Mouse (Mus musculus) liver, embryonic 12.5 days (tissue): ENCODE measurements at regions not wholly inside any gene's neighbourhood (a gene's known extent, or its start where the extent isn't known, plus 50 kb on each side); places are given as distances from the start of the nearest gene placed in this dataset.

Experiments used
- ATAC-seq: fragments of 200-750 bp; cut with Nextera tagmentation; 2 replicates; pipeline ENCODE4 v1.8.0; 2017; ENCODE audit warnings: moderate number of reproducible peaks, mild to moderate bottlenecking, moderate library complexity
- H3K27ac ChIP-seq: fragments of 300-500 bp; sonication (generic); 2 replicates; pipeline ENCODE4 v1.5.1; 2016; ENCODE audit warnings: mild to moderate bottlenecking
- H3K27me3 ChIP-seq: fragments of 300-500 bp; sonication (generic); replicated peaks from 2 replicates; pipeline ENCODE4 v1.6.1; 2016; ENCODE audit warnings: mild to moderate bottlenecking, moderate library complexity
- H3K36me3 ChIP-seq: fragments of 300-500 bp; sonication (generic); 2 replicates; pipeline ENCODE4 v1.6.1; 2016; ENCODE audit warnings: mild to moderate bottlenecking, moderate library complexity
- H3K4me1 ChIP-seq: fragments of 300-500 bp; sonication (generic); 2 replicates; pipeline ENCODE4 v1.6.1; 2016
- H3K4me2 ChIP-seq: fragments of 300-500 bp; sonication (generic); 2 replicates; pipeline ENCODE4 v1.6.1; 2016; ENCODE audit warnings: mild to moderate bottlenecking, moderate library complexity
- H3K4me3 ChIP-seq: fragments of 300-500 bp; sonication (generic); 2 replicates; pipeline ENCODE4 v1.5.1; 2016; ENCODE audit warnings: mild to moderate bottlenecking, moderate library complexity
- H3K9ac ChIP-seq: fragments of 300-500 bp; sonication (generic); 2 replicates; pipeline ENCODE4 v1.6.1; 2016; ENCODE audit warnings: mild to moderate bottlenecking, moderate library complexity
- H3K9me3 ChIP-seq: fragments of 300-500 bp; sonication (generic); replicated peaks from 2 replicates; pipeline ENCODE4 v1.6.1; 2016; ENCODE audit warnings: mild to moderate bottlenecking, moderate library complexity
- WGBS: fragments of 180-500 bp; shearing (Covaris S2); methylation state at CpG from one replicate; pipeline ENCODE4 v1.1.7; 2016; ENCODE audit not compliant: insufficient replicate concordance; 5-methylcytosine and 5-hydroxymethylcytosine counted together

GRCm38 (mm10) chr9:76734387-76734786 lies 167.5 kb upstream of the Fam83b start:
- H3K27me3 ChIP-seq = no peaks in the 10 kb centered on the region
- no peak overlapping the region for H3K9ac ChIP-seq
- no peaks in the 10 kb centered on the region for H3K9me3 ChIP-seq
- no peak overlapping the region for H3K4me2 ChIP-seq
- 41% methylated on average over 1 of the region's 1 CpGs for WGBS
- H3K36me3 ChIP-seq = no peaks in the 10 kb centered on the region
- no peaks in the 10 kb centered on the region for H3K4me1 ChIP-seq
- ATAC-seq = no peak
- H3K4me3 ChIP-seq = no peak overlapping the region
- H3K27ac ChIP-seq = no peak overlapping the region

GRCm38 (mm10) chr9:76733812-76734211 lies 166.9 kb upstream of the Fam83b start:
- no peak for ATAC-seq
- H3K4me1 ChIP-seq = no peaks in the 10 kb centered on the region
- H3K36me3 ChIP-seq = no peaks in the 10 kb centered on the region
- H3K9me3 ChIP-seq = no peaks in the 10 kb centered on the region
- no peak overlapping the region for H3K4me3 ChIP-seq
- H3K9ac ChIP-seq = no peak overlapping the region
- H3K27ac ChIP-seq = no peak overlapping the region
- no peaks in the 10 kb centered on the region for H3K27me3 ChIP-seq
- H3K4me2 ChIP-seq = no peak overlapping the region

GRCm38 (mm10) chr9:76722881-76723280 lies 156.0 kb upstream of the Fam83b start:
- H3K36me3 ChIP-seq = no peaks in the 10 kb centered on the region
- H3K27me3 ChIP-seq = no peaks in the 10 kb centered on the region
- 59% methylated on average over 3 of the region's 3 CpGs for WGBS

GRCm38 (mm10) chr9:76715852-76716251 lies 148.9 kb upstream of the Fam83b start:
- H3K36me3 ChIP-seq = no peaks in the 10 kb centered on the region
- ATAC-seq = no peak
- no peak overlapping the region for H3K9ac ChIP-seq
- no peaks in the 10 kb centered on the region for H3K9me3 ChIP-seq
- 35% methylated on average over 1 of the region's 1 CpGs for WGBS
- no peak overlapping the region for H3K4me2 ChIP-seq
- no peaks in the 10 kb centered on the region for H3K4me1 ChIP-seq
- H3K27ac ChIP-seq = no peak overlapping the region
- no peak overlapping the region for H3K4me3 ChIP-seq
- no peaks in the 10 kb centered on the region for H3K27me3 ChIP-seq

More at GRCm38 (mm10) chr9:76722881-76723280, 156.0 kb upstream of the Fam83b start:
- Histone ChIP-seq H3K4me2 (no peak overlapping the region), H3K9ac (no peak overlapping the region), H3K9me3 (no peaks in the 10 kb centered on the region), H3K4me3 (no peak overlapping the region), H3K27ac (no peak overlapping the region), H3K4me1 (no peaks in the 10 kb centered on the region)
- no peak for ATAC-seq

- no peak overlapping the region for H3K4me2 ChIP-seq
- H3K27me3 ChIP-seq = no peaks in the 10 kb centered on the region
- ATAC-seq = no peak
- 57% methylated on average over 1 of the region's 1 CpGs for WGBS
- no peaks in the 10 kb centered on the region for H3K4me1 ChIP-seq
- H3K36me3 ChIP-seq = no peaks in the 10 kb centered on the region
- H3K27ac ChIP-seq = no peak overlapping the region
- H3K4me3 ChIP-seq = no peak overlapping the region
- no peaks in the 10 kb centered on the region for H3K9me3 ChIP-seq
- H3K9ac ChIP-seq = no peak overlapping the region
These were observed 139.5 kb upstream of the Fam83b start for GRCm38 (mm10) chr9:76706451-76706850.

GRCm38 (mm10) chr9:76705786-76706185 lies 138.9 kb upstream of the Fam83b start:
- H3K9me3 ChIP-seq = no peaks in the 10 kb centered on the region
- H3K4me3 ChIP-seq = no peak overlapping the region
- H3K27ac ChIP-seq = no peak overlapping the region
- 70% methylated on average over 5 of the region's 5 CpGs for WGBS
- ATAC-seq = no peak
- no peaks in the 10 kb centered on the region for H3K36me3 ChIP-seq
- no peaks in the 10 kb centered on the region for H3K27me3 ChIP-seq
- no peak overlapping the region for H3K4me2 ChIP-seq
- no peaks in the 10 kb centered on the region for H3K4me1 ChIP-seq
- no peak overlapping the region for H3K9ac ChIP-seq

- Histone ChIP-seq H3K9ac (no peak overlapping the region), H3K27ac (no peak overlapping the region), H3K4me1 (no peaks in the 10 kb centered on the region), H3K4me2 (no peak overlapping the region), H3K36me3 (no peaks in the 10 kb centered on the region), H3K27me3 (no peaks in the 10 kb centered on the region), H3K9me3 (no peaks in the 10 kb centered on the region), H3K4me3 (no peak overlapping the region)
- 44% methylated on average over 4 of the region's 4 CpGs for WGBS
- no peak for ATAC-seq
These were observed 128.6 kb upstream of the Fam83b start for GRCm38 (mm10) chr9:76695547-76695946.

GRCm38 (mm10) chr9:76692976-76693375 lies 126.1 kb upstream of the Fam83b start:
- Histone ChIP-seq H3K4me2 (no peak overlapping the region), H3K27ac (no peak overlapping the region), H3K36me3 (no peaks in the 10 kb centered on the region), H3K9ac (no peak overlapping the region), H3K9me3 (no peaks in the 10 kb centered on the region), H3K27me3 (no peaks in the 10 kb centered on the region), H3K4me3 (no peak overlapping the region), H3K4me1 (no peaks in the 10 kb centered on the region)
- WGBS = 60% methylated on average over 4 of the region's 4 CpGs
- ATAC-seq = no peak

- no peak overlapping the region for H3K27ac ChIP-seq
These were observed 93.9 kb upstream of the Fam83b start for GRCm38 (mm10) chr9:76660848-76661247.

GRCm38 (mm10) chr9:76659798-76660197 lies 92.9 kb upstream of the Fam83b start:
- Histone ChIP-seq H3K9ac (no peak overlapping the region), H3K36me3 (no peaks in the 10 kb centered on the region), H3K4me3 (no peak overlapping the region), H3K27ac (no peak overlapping the region), H3K4me1 (no peaks in the 10 kb centered on the region), H3K9me3 (no peaks in the 10 kb centered on the region), H3K4me2 (no peak overlapping the region), H3K27me3 (no peaks in the 10 kb centered on the region)
- ATAC-seq = no peak
- 66% methylated on average over 3 of the region's 3 CpGs for WGBS

More at GRCm38 (mm10) chr9:76660848-76661247, 93.9 kb upstream of the Fam83b start:
- Histone ChIP-seq H3K36me3 (no peaks in the 10 kb centered on the region), H3K9ac (no peak overlapping the region), H3K4me2 (no peak overlapping the region), H3K4me1 (no peaks in the 10 kb centered on the region), H3K9me3 (no peaks in the 10 kb centered on the region), H3K4me3 (no peak overlapping the region), H3K27me3 (no peaks in the 10 kb centered on the region)
- WGBS = 17% methylated on average over 3 of the region's 3 CpGs
- ATAC-seq = 0 out of 2 replicates have a peak, but pooled peaks have one; percentile 54

- Histone ChIP-seq H3K4me3 (no peak overlapping the region), H3K27me3 (no peaks in the 10 kb centered on the region), H3K4me1 (no peaks in the 10 kb centered on the region), H3K9me3 (no peaks in the 10 kb centered on the region), H3K4me2 (no peak overlapping the region), H3K9ac (no peak overlapping the region), H3K27ac (no peak overlapping the region), H3K36me3 (no peaks in the 10 kb centered on the region)
- ATAC-seq = no peak
- WGBS = 65% methylated on average over 2 of the region's 2 CpGs
These were observed 86.4 kb upstream of the Fam83b start for GRCm38 (mm10) chr9:76653311-76653710.

- Histone ChIP-seq H3K9ac (no peak overlapping the region), H3K27ac (no peak overlapping the region), H3K27me3 (no peaks in the 10 kb centered on the region), H3K36me3 (no peaks in the 10 kb centered on the region), H3K4me3 (no peak overlapping the region), H3K4me2 (no peak overlapping the region), H3K4me1 (no peaks in the 10 kb centered on the region), H3K9me3 (no peaks in the 10 kb centered on the region)
- 43% methylated on average over 1 of the region's 1 CpGs for whole genome bisulfite sequencing
- ATAC-seq = no peak
These were observed 82.6 kb upstream of the Fam83b start for GRCm38 (mm10) chr9:76649484-76649883.

- ATAC-seq = no peak
- H3K4me2 ChIP-seq = no peak overlapping the region
- H3K27me3 ChIP-seq = no peaks in the 10 kb centered on the region
- H3K4me3 ChIP-seq = no peak overlapping the region
- no peaks in the 10 kb centered on the region for H3K9me3 ChIP-seq
- H3K36me3 ChIP-seq = no peaks in the 10 kb centered on the region
- H3K4me1 ChIP-seq = no peaks in the 10 kb centered on the region
- H3K9ac ChIP-seq = no peak overlapping the region
- no peak overlapping the region for H3K27ac ChIP-seq
These were observed 79.5 kb upstream of the Fam83b start for GRCm38 (mm10) chr9:76646383-76646782.
